Mouse (Mus musculus) splenic B cell, adult 2 months (primary cell): ENCODE results near the gene Scrn3.

Experiments used
- DNase-seq: peaks from one replicate; pipeline ENCODE4 v3.0.0-alpha.2; 2011; ENCODE audit warnings: low read depth, low spot score
- H3K27me3 ChIP-seq: 2 replicates; pipeline ENCODE4 v1.6.1; 2012; ENCODE audit warnings: mild to moderate bottlenecking, low read length, moderate library complexity, mixed read lengths; ENCODE audit not compliant: control insufficient read depth, poor library complexity, insufficient read depth, severe bottlenecking
- H3K36me3 ChIP-seq: 2 replicates; pipeline ENCODE4 v1.6.1; 2012; ENCODE audit warnings: mild to moderate bottlenecking, low read length, moderate library complexity, mixed read lengths; ENCODE audit not compliant: control insufficient read depth, poor library complexity, insufficient read depth, severe bottlenecking

The Scrn3 gene

GRCm38 (mm10) chr2:73271459-73272161 lies 40.8 kb upstream of the Scrn3 start, which contains the start of gene Sp9:
Gene Sp9, plus strand, starts transcription at chr2:73271925.
- DNase-seq = peak; percentile 54
- Histone ChIP-seq H3K36me3 (no peaks in the 10 kb centered on the region), H3K27me3 (peaks cover 2% of the 10 kb centered on the region)

GRCm38 (mm10) chr2:73272351-73273248 lies 39.8 kb upstream of the Scrn3 start:
- no peaks in the 10 kb centered on the region for H3K36me3 ChIP-seq
- peak; percentile 49 for DNase-seq
- peaks cover 2% of the 10 kb centered on the region for H3K27me3 ChIP-seq

- H3K36me3 ChIP-seq = no peaks in the 10 kb centered on the region
- DNase-seq = peak; percentile 50
- peaks cover 2% of the 10 kb centered on the region for H3K27me3 ChIP-seq
These were observed 38.9 kb upstream of the Scrn3 start for GRCm38 (mm10) chr2:73273249-73274118.

GRCm38 (mm10) chr2:73274119-73274920 lies 38.1 kb upstream of the Scrn3 start:
- peaks cover 2% of the 10 kb centered on the region for H3K27me3 ChIP-seq
- peak; percentile 58 for DNase-seq

GRCm38 (mm10) chr2:73275261-73276040 lies 37.0 kb upstream of the Scrn3 start:
- peak; percentile 12 for DNase-seq
- Histone ChIP-seq H3K27me3 (peaks cover 4% of the 10 kb centered on the region), H3K36me3 (no peaks in the 10 kb centered on the region)

More at GRCm38 (mm10) chr2:73274119-73274920, 38.1 kb upstream of the Scrn3 start:
- no peaks in the 10 kb centered on the region for H3K36me3 ChIP-seq

GRCm38 (mm10) chr2:73276141-73276571 lies 36.2 kb upstream of the Scrn3 start:
- Histone ChIP-seq H3K36me3 (no peaks in the 10 kb centered on the region), H3K27me3 (peaks cover 8% of the 10 kb centered on the region)
- DNase-seq = peak; percentile 21

GRCm38 (mm10) chr2:73277021-73277708 lies 35.2 kb upstream of the Scrn3 start:
- no peaks in the 10 kb centered on the region for H3K36me3 ChIP-seq
- DNase-seq = peak; percentile 43
- H3K27me3 ChIP-seq = peaks cover 8% of the 10 kb centered on the region

- H3K36me3 ChIP-seq = no peaks in the 10 kb centered on the region
- H3K27me3 ChIP-seq = peaks cover 8% of the 10 kb centered on the region
- peak; percentile 23 for DNase-seq
These were observed 34.7 kb upstream of the Scrn3 start for GRCm38 (mm10) chr2:73277709-73278075.

GRCm38 (mm10) chr2:73278131-73278854 lies 34.1 kb upstream of the Scrn3 start:
- Histone ChIP-seq H3K27me3 (peaks cover 8% of the 10 kb centered on the region), H3K36me3 (no peaks in the 10 kb centered on the region)
- DNase-seq = peak; percentile 94

GRCm38 (mm10) chr2:73278869-73279268 lies 33.5 kb upstream of the Scrn3 start:
- H3K36me3 ChIP-seq = no peaks in the 10 kb centered on the region
- DNase-seq = peak; percentile 32
- H3K27me3 ChIP-seq = peaks cover 8% of the 10 kb centered on the region

- Histone ChIP-seq H3K36me3 (no peaks in the 10 kb centered on the region), H3K27me3 (peaks cover 6% of the 10 kb centered on the region)
- peak; percentile 23 for DNase-seq
These were observed 32.9 kb upstream of the Scrn3 start for GRCm38 (mm10) chr2:73279271-73280038.
